Mouse (Mus musculus) A20 (cell line): ENCODE results near the gene Srd5a3.
A peak's percentile ranks its signal among the peaks of the same experiment; 100 is the strongest.
"Not testable (repeated sequence)": the region's sequence is repeated elsewhere in the genome, so short reads cannot be mapped to it uniquely, and the experiment has no call there.

Experiments used
- DNase-seq: peaks from one replicate; pipeline ENCODE4 v3.0.0-alpha.2; 2011; ENCODE audit warnings: low read depth, low spot score

Gene Srd5a3

DNA sequence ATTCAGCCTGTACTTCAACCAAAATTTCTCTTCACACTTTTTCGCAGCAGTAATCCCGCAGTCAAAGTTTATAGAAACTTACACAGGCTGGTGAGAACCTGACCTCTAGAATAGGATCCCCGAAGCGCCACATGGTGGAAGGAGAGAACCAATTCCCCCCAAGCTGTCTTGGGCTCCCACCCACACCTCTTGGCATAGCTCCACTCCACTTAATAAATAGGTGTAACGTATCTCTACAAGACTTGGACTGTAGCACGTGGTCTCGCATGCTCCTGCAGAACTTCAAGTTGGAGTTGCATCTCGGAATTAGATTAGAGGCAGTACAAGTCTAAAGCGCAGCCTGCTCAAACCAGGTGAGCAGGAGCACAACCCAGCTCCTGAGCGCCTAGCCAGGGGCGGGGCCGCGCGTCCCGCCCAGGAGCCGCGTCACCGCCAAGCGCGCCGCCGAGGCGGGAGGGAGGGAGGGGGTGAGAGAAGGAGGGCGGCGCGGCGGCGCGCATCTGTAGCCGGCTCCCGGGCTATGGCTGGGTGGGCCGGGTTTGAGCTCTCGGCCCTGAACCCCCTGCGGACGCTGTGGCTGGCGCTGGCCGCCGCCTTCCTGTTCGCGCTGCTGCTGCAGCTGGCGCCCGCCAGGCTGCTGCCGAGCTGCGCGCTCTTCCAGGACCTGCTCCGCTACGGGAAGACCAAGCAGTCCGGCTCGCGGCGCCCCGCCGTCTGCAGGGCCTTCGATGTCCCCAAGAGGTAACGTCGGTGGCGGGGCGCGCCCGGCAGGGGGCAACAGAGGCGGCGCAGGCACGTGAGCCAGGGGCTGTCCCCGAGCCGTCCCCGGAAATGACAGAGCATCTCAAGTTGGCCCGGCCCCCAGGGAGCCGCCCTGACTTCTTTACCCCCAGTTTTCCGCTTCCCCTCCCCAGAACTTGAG, at the start of gene Srd5a3:
Gene Srd5a3 (plus strand): TSS at position 464 of the 922 bp plus-strand sequence.
- DNase-seq = peak; percentile 98

- not testable (repeated sequence) for DNase-seq
Observed at GRCm38 (mm10) chr5:76103809-76104208, 36.3 kb upstream of the Srd5a3 start.

DNA sequence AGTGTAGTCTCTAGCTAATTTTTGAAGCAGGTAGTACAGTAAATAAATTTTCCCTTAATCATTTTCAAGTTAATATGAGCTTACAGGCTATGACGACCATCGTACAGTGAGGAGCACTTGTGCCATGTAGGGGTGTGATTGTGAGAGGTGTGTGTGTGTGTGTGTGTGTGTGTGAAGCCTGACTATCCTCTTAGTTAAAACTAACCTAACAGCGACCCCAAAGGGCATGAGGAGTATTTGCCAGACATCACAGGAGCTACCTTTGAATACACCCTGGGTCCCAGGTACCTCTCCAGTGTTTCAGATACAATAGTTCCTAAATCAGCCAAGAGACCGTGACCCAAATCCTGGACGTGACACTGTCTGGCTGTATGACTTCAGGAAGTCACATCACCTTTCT, 32.8 kb upstream of the Srd5a3 start:
- no peak for DNase-seq

DNA sequence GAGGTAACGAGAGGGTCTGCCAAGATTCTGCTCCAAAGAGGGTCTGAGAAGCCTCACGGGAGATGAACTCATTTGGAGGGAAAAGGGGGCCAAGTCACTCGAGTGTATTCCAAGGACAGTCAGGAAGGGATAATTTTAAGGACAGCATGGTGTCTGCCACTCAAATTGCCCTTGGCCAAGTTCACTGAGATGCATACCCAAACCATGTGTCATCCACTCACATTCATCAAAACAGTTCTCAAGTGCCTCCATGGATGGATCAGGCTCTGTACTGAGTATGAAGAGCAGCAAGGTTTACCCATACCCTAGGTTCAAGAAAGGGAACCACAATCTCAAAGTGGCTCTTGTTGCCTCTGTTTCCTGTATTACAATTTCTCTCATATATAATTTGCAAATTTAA, 31.6 kb upstream of the Srd5a3 start:
- DNase-seq = no peak

- no peak for DNase-seq
Observed at GRCm38 (mm10) chr5:76111173-76111572, 28.9 kb upstream of the Srd5a3 start.

DNA sequence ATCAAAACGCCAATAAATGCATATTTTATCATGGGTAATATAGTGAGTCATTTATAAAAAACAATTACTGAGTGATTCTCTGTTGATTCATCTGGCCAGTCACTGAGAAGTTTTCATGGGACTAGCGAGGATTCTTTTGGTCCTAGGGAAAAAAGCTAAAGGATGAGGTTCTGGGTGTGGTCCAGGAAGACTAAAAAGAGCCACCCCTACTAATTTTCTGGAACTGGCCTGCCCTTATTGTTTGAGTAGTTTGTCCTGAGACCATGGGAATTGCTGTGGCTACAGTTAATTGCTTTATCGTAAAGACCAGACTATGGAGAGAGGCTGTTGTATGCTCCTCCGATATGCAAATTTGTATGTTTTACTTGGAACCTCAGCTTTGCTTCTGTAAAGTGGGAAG, 28.1 kb upstream of the Srd5a3 start:
- DNase-seq = no peak

DNA sequence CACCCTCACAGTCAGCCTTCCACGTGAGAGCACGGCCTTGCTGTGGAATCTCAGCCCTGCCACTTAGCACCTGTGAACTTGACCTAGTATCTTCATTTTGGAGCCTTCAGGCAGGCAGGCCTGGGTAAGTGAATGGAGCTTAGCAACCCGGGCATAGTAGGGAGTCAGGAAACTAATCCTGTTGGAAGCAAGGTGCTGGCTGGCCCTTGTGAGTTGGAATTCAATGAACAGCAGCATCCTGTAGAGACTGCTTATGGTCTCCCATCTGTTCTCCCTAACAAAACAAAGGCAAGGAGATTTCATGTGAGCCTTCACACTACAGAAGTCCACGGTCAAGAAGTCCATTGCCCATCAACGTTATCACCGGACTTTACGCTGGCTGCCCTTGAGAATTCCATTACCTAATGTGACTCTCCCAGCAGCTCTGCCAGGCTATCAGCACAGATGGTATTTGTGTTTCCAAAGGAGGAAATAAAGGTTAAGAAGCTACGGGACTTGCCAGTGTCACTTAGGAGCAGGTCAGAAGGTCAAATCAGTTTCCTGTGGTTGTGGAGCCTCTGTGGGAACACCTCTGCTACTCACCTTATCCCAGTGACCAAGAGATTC, 24.5 kb upstream of the Srd5a3 start:
- DNase-seq = no peak

GRCm38 (mm10) chr5:76118441-76118840, 21.6 kb upstream of the Srd5a3 start:
- DNase-seq = peak; percentile 61

DNA sequence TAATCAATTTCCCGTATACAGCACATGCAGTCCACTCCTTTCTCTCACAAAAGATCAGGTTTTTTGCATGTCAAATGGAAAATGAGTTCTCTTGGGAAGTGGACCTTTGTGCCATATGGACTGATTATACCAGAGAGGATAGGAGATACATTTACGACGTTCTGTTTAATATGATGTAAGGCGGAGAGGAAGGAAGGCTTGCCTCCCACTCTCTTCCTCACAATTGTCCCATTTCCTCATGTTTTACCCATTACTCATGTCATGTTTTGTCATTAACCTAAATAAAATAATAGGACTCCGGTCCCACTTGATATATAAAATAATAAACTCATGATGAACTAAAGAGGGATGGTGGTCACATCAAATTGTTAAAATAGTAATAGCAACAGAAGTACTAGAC, 19.4 kb upstream of the Srd5a3 start:
- no peak for DNase-seq

- no peak for DNase-seq
Observed at GRCm38 (mm10) chr5:76127584-76128316, 12.3 kb upstream of the Srd5a3 start.

GRCm38 (mm10) chr5:76130292-76130691, 9.8 kb upstream of the Srd5a3 start:
- no peak for DNase-seq

- DNase-seq = peak; percentile 19
Observed at GRCm38 (mm10) chr5:76131990-76132389, 8.1 kb upstream of the Srd5a3 start.

- no peak for DNase-seq
Observed at GRCm38 (mm10) chr5:76135644-76136043, 4.4 kb upstream of the Srd5a3 start.

DNA sequence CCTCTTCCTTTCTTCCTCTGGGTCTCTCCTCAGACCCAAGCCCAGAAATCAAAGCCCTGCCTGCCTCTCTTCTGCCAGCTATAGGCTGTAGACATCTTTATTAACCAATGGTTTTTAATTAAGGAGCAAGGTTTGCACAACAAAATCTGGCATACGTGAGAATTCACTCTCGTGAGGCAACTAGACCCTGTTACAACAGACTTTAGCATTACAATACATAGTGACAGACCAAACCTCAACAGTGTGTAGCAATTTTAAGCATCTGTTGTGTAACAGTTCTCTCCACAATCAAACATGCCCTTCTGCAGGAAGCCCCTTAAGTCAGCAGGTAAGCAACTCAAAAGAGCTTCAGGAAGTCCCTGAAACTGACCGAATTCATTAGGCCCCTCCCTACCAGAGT, 3.8 kb upstream of the Srd5a3 start:
- no peak for DNase-seq

GRCm38 (mm10) chr5:76137586-76137985, 2.5 kb upstream of the Srd5a3 start:
- DNase-seq = no peak

- DNase-seq = no peak
Observed at GRCm38 (mm10) chr5:76138071-76138470, 2.0 kb upstream of the Srd5a3 start.

- DNase-seq = no peak
Observed at GRCm38 (mm10) chr5:76138512-76138911, 1.6 kb upstream of the Srd5a3 start.

DNA sequence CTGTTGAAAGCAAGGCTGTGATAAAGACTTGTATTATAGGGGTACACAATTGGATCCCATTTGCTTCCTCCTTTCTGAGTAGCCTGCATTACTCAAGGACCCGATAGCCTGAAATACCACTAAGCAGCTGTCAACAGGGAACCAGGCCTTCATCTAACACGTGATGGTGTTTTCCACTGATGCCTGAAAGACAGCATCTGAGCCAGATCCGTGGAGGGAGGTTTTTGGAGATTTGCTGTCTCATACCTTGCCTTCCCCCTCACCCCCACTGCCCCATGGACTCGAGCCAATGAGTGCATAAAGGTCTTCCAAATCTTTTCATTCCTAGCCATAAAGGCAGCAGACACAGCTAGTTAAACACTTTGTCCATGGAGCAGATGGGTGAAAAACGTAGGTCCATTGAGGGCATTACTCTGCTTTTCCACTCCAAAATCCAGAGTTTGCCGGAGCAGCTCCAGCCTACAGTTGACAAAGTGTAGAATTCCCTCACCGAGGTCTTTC, 850 bp upstream of the Srd5a3 start:
- no peak for DNase-seq

DNA sequence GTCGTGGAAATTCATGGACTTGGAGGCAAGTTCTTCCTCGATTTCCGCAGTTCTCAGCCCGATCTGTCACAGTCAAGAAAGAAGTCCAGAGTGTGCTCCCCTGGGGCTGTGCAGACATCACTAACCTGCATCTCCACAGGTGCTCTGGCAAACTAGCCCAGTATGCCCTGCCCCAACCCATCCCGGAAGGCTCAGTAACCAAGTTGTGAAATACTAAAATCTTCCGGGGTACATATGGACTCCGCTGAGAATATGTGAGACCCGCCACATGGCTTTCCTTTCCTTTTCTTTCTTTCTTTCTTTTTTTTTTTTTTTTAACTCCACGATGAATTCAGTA, 627 bp downstream of the Srd5a3 start:
- no peak for DNase-seq

GRCm38 (mm10) chr5:76143356-76143755, 3.3 kb downstream of the Srd5a3 start:
- DNase-seq = no peak

DNA sequence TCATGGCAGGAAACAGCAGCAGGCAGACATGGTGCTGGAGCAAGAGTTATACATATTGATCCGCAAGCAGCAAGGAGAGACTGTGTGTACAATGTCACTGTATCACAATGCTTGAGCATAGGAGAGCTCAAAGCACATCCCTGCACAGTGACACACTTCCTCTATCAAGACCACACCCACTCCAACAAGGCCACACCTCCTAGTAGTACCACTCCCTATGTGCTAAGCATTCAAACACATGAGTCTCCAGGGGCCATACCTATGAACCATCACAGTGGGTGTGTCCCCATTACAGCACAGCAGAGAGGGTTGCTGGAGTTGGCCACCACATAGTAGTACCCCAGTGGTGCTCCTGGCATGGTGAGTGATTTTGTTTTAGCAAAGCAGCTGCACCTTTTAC, 6.3 kb downstream of the Srd5a3 start:
- peak; percentile 27 for DNase-seq

DNA sequence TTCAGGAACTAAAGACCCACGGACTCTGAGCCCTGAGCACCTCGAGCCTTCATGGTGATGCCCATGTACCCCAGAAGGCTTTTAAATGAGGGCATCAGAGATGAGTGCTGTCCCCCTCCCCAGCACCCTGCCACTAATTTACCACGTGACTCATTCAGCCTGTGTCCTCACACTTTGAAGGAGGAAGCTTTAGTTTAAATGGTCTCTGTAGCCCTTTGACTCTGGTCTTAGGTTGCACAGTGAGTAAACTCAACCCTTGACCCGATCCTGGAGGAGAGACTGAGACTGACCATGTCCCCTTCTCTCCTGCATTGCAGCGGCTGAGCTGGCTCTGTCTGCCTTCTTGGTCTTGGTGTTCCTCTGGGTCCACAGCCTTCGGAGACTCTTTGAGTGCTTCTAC, 9.4 kb downstream of the Srd5a3 start:
- no peak for DNase-seq
